Mouse (Mus musculus) neutrophil, adult 5-6 weeks (primary cell): ENCODE data around the gene Zc3h18. TPM values are rescaled to one million over a fixed set of nuclear protein-coding genes. Genes with fewer than 3 reads are reported as not detected.
A peak's percentile ranks its signal among the peaks of the same experiment; 100 is the strongest.

Experiments
- ATAC-seq: fragments of 151-379, 151-347 bp; 2 replicates; pipeline ENCODE4 v1.8.0; 2017; ENCODE audit warnings: mild to moderate bottlenecking, moderate TSS enrichment; ENCODE audit not compliant: insufficient number of reproducible peaks, poor library complexity, low FRiP score, severe bottlenecking; ENCODE audit errors: extremely low read depth
- total RNA-seq: library from RNA; stranded (forward); fragments of 200-1000 nt; gene quantifications from 2 replicates; pipeline ENCODE4 v1.2.3, GENCODE M21; 2017

The Zc3h18 gene
- total RNA-seq, result 75.5 and 80.3 TPM in 2 replicates

DNA sequence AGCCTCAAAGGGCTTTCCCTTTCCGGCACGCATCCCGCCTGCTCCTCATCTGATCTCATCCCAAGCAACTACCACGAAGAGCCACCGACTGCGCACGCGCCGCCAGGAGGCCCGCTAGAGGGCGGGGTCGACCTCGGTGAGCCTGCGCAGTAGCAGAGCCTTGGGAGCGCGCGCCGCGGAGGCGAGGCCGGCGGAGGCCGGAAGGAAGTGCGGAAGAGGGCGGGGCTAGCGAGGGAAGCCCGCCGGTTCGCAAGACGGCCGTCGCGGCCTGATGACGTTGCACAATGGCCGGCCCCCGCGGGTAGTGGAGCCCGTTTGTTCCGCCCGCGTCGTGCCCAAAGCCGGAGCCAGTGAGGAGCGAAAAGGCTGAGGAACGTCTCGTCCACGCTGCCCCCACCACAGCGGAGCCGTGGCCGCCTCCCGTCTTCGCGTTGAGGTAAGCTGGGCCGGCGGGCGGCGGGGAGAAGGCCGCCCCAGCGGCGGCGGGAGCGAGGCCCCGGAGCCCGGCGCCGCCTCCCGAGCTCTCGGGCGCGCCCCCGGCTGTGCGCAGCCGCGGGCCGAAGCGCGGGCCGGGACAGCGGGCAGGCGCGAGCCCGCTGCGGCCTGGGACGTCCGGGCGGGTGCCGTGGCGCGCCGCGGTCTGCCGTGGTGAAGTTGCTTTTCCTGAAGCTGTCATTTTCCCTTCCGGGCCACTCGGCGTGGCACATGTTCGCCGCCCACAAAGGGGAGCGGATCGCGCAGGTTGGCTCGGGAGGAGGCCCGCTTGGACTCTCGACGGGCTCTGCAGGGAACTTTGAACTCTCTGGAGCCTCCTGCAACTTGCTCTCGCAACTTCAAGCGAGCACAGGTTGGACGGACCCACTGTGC, at the start of gene Zc3h18:
Gene Zc3h18, plus strand, starts transcription at position 245 of the 867 bp plus-strand sequence.
- ATAC-seq, result peak; percentile 93

DNA sequence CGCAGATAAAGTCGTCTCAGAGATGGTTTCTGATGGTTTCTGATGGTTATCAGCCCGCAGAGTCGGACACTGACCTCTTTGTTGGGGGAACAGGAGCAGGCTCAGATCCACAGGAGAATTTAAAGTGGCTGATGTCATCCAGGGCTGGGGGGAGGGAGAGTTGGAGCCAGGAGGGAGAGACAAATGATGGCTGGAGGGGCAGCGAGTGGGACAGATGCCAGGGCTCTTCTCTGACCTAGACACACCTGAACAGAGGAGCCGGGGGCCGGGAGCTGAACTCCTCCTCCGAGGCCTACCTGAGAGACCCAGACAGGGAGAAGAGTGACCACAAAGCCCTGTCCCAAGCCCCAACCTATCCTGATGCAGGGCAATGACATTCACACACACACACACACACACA, 47.3 kb upstream of the Zc3h18 start:
- ATAC-seq, result no peak

DNA sequence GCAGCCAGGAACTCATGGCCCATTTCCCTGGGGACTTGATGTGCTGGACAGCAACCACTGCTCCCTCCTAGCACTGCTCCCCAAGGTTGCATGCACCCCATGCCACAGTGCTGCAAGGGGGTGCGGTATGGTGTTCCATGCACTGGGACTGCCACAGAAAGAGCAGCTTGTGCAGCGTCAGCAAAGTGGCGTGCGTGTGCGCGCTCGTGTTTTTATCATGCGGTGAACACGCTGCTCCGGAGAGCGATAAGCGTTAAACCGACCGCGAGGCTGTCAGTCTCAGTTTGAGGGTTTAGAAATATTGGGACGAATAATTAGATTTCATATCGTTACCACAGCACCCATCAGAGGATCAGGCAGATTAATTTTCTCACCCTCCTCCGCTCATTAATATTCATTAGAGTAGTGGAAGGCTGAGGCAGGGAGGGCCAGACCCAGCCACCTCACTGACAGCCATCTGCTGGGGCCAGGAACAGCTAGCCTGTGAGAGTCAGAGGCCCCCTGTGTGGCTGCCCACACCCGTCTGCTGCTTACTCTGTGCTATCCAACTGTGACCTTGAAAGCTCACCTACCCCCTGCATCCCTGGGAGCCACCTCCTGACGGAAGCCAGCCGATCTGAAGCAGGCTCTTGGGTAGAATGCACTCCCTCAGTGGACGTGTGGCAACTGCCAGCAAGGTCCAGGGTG, 46.7 kb upstream of the Zc3h18 start:
- no peak for ATAC-seq

DNA sequence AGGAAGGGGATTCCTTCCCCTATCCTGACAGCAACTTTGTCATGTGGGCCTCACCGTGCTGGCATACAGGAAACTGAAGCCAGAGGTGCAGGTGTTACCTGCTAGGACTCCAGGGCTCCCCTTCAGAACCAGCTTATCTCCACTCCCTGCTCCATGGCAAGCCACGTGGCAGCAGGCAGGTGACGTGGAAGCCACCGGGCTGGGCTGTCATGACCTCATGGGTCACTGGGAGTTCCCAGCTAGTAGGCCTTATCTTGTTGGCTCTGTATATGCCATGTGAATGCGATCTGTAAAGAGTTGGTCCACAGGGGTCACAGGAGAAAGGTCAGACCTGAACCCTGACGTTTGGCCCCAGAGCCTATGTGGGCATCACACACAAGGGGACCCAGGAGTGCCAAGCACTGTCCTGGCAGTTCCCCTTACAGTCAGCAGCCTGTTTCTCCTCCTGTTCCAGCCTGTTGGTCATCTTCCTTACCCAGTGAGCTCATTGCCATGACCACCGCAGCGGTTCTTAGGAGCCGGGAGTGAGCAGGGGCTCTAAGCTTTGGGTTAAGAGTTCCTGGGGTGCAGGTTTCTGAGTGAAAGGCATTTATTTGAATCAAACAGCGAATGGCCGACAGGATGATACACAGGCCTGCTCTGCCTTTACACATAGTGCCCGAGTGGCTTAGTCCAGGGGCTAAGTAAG, 45.8 kb upstream of the Zc3h18 start:
- no peak for ATAC-seq

DNA sequence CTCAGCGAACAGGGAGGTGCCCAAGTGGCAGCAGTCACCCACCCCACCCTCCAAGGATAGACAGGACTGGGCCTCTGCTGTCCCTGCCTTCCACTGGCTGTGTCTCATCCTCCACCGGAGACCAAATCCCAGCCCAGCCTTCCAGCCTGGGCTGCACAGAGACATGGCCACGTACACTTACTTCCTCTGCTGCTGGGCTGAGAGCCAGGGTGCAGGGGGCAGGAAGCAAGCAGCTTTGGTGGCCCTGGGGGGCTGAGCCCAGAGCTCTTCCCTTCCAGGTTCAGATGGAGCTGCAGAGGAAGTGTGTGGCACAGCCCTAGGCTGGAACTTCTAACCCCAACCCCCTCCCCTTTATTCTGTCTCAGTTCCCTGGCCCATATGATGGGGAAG, 45.3 kb upstream of the Zc3h18 start:
- ATAC-seq, result no peak

DNA sequence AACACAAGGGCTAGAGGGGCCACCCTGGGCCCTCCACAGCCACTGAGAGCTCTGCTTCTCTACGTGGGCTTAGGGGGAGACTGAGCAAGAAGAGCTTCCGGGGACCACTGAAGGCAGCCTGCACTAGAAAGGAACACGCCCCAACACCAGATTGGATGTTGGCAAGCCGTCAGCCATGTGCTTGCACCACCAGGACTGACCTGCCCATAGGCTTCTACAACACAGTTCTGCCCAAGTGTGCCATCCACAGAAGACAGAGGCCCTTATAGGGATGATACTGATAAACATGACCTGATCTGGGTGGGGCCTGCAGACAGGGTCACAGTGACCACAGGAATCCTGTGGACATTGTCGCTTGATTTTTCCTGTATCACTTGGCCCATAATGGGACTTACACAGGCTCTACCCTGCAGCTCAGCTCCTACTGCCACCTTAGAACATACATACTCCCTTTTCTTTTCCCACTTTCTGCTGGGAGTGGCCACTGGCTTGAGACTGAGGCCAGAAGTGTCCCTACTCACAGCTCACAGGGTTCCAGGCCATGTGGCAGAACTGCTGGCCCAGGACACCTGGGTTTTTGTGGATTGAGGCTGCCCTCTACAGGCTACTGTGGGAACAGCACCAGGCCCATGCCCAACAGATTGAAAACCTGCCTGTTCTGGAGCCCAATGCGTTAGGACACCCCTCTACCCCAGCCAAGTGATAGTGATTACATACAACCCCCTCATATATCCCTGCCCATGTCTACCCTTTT, 43.5 kb upstream of the Zc3h18 start:
- ATAC-seq, result peak; percentile 59; the same call in 1 of the 2 replicates

DNA sequence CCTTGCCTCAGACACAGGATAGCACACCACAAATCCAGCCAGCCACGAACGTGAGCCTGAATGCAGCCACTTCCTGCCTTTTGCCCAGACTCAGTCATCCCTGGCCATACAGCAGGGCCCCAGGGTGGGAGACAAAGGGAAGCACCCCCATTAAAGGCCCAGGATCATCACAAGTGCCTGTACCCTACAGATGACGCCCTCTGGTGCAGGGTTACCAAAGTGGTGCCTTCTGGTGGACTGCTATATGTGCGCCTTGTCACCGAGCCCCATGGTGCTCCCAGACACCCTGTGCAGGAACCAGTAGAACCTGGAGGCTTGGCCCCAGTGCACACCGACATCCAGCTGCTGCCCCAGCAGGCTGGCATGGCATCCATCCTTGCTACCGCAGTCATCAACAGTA, 42.9 kb upstream of the Zc3h18 start:
- ATAC-seq, result no peak

DNA sequence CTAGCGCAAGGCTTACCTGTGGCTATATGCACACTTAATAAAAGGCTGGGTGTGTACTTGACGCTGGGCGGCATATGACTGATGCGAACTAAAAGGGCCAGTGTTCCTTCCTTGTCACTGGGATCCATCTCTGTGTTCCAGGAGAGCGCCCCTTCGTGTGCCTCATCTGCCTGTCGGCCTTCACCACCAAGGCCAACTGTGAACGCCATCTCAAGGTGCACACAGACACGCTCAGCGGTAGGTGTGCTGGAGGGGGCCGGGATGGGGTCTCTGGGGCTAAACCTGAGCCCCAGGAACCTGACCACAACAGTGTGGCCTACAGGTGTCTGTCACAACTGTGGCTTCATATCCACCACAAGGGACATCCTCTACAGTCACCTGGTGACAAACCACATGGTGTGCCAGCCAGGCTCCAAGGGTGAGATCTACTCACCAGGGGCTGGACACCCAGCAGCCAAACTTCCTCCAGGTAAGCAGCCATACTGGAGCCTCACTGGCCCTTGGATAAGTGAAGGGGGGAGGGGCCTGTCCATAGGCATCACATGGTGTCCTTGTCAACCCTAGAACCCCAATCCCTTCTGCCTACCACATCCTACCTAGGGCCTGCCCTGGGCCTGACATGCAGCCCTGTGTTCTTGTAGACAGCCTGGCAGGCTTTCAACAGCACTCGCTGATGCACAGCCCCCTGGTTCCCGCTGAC, 41.5 kb upstream of the Zc3h18 start:
- no peak for ATAC-seq

DNA sequence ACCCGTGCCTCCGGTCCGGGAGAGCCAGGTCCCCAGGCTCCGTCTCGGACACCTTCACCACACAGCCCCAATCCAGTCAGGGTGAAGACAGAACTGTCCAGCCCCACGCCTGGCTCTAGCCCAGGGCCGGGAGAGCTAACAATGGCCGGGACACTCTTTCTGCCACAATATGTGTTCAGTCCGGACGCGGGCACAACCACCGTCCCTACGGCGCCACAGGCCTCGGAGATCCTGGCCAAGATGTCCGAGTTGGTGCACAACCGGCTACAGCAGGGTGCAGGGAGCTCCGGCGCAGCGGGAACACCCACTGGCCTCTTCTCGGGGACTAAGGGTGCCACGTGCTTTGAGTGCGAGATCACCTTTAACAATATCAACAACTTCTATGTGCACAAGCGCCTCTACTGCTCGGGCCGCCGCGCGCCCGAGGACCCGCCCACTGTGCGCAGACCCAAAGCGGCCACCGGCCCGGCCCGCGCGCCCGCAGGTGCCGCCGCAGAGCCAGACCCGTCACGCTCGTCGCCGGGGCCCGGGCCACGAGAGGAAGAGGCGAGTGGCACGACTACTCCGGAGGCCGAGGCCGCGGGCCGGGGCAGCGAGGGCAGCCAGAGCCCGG, 40.7 kb upstream of the Zc3h18 start:
- no peak for ATAC-seq

DNA sequence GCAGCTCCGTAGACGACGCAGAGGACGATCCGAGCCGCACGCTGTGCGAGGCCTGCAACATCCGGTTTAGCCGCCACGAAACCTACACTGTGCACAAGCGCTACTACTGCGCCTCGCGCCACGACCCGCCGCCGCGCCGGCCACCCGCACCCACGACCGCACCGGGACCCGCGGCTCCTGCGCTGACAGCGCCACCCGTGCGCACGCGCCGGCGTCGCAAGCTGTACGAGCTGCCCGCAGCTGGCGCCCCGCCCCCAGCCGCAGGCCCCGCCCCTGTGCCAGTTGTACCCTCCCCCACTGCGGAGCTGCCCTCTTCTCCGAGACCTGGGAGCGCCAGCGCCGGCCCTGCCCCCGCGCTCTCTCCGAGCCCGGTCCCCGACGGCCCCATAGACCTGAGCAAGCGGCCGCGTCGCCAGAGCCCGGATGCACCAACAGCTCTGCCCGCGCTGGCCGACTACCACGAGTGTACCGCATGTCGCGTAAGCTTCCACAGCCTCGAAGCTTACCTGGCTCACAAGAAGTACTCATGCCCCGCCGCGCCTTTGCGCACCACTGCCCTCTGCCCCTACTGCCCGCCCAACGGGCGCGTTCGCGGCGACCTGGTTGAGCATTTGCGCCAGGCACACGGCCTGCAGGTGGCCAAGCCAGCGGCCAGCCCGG, 40.0 kb upstream of the Zc3h18 start:
- no peak for ATAC-seq

DNA sequence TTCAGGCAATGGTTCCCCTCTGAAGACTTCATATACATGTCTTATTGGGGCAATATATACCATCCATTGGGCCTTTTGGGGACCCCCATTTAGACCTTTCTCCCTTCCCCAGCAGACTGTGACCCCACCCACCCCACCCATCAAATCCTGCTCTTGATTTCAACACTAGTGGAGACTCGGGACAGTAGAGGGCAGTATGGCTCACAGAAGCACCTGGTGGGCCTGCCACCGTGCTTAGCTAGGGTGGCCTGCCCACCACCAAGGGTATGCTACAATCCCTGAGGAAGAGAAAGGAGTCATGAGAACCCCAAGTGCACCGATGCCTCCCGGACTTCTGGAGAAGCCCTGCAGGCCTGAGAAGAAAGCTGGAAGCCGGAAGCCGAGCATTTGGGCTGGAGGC, 37.6 kb upstream of the Zc3h18 start:
- no peak for ATAC-seq

DNA sequence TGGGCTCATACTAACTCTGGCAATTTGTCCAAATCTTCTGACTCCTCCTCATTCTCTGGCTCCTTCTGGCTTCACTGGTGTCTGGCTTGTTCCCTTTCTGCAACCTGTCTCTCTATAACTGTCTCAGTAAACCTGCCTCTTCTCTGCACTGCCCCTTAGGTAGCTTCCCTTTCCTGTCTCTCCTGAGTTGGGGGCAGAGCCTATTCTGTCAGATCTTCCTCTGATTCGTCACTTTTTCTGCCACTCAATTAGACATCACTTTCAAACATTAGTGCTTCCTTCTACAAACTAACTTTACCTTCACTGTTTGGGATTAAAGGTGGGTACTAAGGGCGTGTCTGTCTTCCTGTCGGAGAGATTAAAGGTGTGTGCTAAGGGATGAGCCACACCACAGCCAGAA, 35.6 kb upstream of the Zc3h18 start:
- no peak for ATAC-seq

DNA sequence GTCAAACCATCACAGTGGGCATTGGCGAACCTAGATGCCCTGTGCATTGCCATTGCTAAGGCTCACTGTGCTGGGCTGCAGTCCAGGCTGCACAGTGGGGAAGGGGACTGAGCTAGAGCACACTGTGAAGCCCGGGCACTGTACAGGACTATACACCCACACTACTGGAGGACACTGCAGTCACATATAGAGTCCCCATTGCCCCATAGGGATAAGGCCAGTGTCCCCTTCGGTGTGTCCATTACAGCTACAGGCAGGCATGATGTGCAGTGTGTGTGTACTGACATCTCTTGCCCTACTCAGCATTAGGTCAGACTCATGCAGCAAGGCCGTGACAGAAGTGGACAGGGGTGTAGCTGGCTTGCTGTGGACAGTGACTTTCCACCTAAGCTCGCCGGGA, 34.6 kb upstream of the Zc3h18 start:
- ATAC-seq, result no peak

DNA sequence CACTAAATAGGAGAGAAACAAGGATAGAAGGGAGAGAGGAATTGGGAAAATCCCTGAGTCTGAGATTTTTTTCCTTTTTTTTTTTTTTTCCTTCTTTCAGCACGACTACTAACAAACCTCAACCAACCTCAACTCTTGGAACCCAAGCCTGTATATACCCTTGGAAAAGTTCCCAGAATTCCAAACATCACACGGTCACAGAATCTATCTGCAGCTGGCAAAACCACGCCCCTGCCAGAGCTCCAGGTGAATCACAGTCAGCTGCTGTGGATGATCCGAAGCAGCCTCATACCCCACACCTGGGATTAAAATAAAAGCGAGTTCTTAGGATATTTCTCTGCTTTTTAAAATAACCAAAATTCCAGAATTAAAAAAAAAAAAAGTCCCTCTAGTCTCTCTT, 34.0 kb upstream of the Zc3h18 start:
- no peak for ATAC-seq

DNA sequence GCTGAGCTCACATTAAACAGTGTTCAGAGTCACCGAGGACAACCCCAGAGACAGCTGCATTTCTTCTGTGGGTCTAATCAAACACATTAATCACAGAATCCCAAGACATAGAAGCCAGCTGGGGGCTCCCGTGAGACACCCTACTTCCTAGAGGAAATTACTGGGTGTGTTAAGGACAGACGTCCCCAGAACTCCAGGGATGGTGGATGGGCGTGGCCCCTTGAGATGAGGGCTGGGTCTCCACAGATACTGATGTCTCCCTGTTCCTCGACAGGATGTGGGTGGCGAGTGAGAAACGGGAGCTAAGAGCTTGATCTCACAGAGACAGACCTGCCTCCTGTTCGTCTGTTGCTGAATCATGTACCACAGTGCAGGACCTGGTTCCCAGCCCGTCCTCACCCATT, 33.6 kb upstream of the Zc3h18 start:
- ATAC-seq, result no peak

DNA sequence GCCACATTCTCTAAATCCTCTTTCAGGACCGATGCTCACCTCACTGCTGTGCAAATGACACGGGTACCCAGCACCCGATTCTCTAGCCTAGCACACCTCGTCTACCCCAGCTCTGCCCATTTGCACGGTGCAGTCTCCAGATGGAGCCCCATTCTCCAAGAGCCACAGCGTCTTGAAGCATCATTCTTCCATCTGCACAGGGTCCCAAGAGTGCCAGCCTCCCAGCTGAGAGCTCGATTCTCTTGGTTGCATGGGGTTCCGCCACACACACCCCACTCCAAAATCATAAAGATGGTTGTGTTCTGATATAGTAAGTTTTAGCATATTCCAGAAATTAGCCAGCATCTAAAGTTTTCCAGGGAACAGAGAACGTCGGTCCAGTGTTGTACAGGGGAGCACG, 33.1 kb upstream of the Zc3h18 start:
- no peak for ATAC-seq

DNA sequence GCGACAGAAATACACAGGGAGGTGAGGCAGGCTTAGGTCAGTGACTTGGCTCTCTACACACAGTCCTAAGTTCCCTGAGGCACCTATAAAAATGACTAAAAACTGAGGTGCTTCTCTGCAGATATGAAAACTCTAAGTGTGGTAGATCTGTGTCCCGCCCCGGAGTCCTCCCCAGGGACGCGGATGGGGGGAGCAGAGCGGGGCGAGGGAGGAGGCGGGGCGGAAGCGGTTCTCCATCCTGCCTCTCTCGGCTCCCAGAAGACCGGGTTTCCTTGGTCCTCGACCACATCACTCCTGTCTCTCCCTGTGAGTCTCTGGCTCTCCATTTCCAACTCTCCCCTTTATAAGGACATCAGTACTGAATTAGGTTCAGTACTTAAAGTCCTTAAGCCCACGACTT, 32.7 kb upstream of the Zc3h18 start:
- ATAC-seq, result peak; percentile 13; the same call in 1 of the 2 replicates

DNA sequence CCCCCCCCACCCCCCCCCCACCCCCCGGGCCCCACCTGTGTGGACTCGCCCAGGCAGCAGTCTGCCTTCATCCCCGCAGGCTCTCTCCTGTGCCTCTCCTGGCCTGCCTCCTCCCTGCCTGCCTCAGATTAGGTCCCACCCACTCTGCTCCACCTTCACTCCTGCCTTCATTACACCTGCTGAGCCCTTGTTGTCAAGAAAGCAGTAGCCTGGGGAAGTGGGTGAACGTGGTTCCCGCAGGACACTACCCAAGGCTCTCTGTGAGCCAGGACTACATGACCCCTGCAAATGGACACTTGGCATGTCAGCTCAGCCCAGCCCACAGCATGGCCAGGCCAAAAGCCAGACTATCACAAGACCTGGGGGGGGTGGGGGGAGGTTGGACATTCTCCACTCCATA, 32.2 kb upstream of the Zc3h18 start:
- no peak for ATAC-seq
